In genomic region chr8:95987011-95987440, GRCm38 (mm10) we compare ENCODE assay signal across 9 mouse cellular contexts.
DNase-seq lines count a peak whose midpoint lies in the region; ATAC-seq and TF ChIP-seq lines count a peak whose summit lies in the region.
"Had no signal": no experiment of that assay in that cellular context is flagged by ENCODE, and none has a peak within 500 bp of the region (broad histone marks: within the 10 kb centered on the region; RNA-seq: fewer than 3 reads in every experiment).

No protein-coding gene starts in this region.

- TF ChIP-seq EP300 in stomach, postnatal 0 days (optimal IDR thresholded peaks at IDR 0.05) = no peak

- H3K4me3 ChIP-seq in stomach, embryonic 14.5 days (ENCODE audit: low read depth, low read length) = no peak overlapping the region
- no peak overlapping the region for H3K4me3 ChIP-seq in stomach, postnatal 0 days (ENCODE audit: low read depth, low read length)
- H3K4me3 ChIP-seq in midbrain, embryonic 11.5 days (ENCODE audit: low read depth, low read length) = peak overlapping the region; percentile 25
- H3K4me3 ChIP-seq: erythroblast, embryonic 14.5 days had no signal

- H3K36me3 ChIP-seq in stomach, embryonic 14.5 days (ENCODE audit: control insufficient read depth, insufficient read depth, low read length) = no peaks in the 10 kb centered on the region
- H3K36me3 ChIP-seq in stomach, postnatal 0 days (ENCODE audit: control insufficient read depth, insufficient read depth, low read length) = no peaks in the 10 kb centered on the region
- H3K36me3 ChIP-seq in midbrain, embryonic 11.5 days (ENCODE audit: control insufficient read depth, insufficient read depth, low read length) = no peaks in the 10 kb centered on the region

- H3K27me3 ChIP-seq in stomach, embryonic 14.5 days (ENCODE audit: control insufficient read depth, insufficient read depth, low read length) = no peaks in the 10 kb centered on the region
- no peaks in the 10 kb centered on the region for H3K27me3 ChIP-seq in stomach, postnatal 0 days (ENCODE audit: control insufficient read depth, insufficient read depth, low read length)
- no peaks in the 10 kb centered on the region; the same call in 1 of the 2 replicates for H3K27me3 ChIP-seq in midbrain, embryonic 11.5 days (ENCODE audit: control insufficient read depth, insufficient read depth, low read length)

- peak overlapping the region; percentile 23; the same call in 1 of the 2 replicates for H3K4me2 ChIP-seq in stomach, embryonic 14.5 days (replicated peaks; ENCODE audit: low read depth, low read length)
- no peak overlapping the region for H3K4me2 ChIP-seq in stomach, postnatal 0 days (replicated peaks; ENCODE audit: low read depth)
- H3K4me2 ChIP-seq in midbrain, embryonic 11.5 days = peak overlapping the region; percentile 50

- WGBS in stomach, embryonic 14.5 days = 25% methylated on average over 10 of the region's 10 CpGs
- WGBS in stomach, postnatal 0 days = 25% methylated on average over 10 of the region's 10 CpGs
- WGBS in midbrain, embryonic 11.5 days = 14% methylated on average over 10 of the region's 10 CpGs

- no peak for TF ChIP-seq CTCF in stomach, postnatal 0 days (IDR thresholded peaks at IDR 0.05; ENCODE audit: low read depth)

- H3K27ac ChIP-seq in stomach, embryonic 14.5 days (ENCODE audit: low read length) = no peak overlapping the region
- no peak overlapping the region for H3K27ac ChIP-seq in stomach, postnatal 0 days (replicated peaks)
- H3K27ac ChIP-seq in midbrain, embryonic 11.5 days (ENCODE audit: low read depth, low read length) = no peak overlapping the region

- ATAC-seq in stomach, embryonic 14.5 days (ENCODE audit: insufficient number of reproducible peaks, insufficient read depth, low FRiP score, low read depth) = no peak
- no peak for ATAC-seq in stomach, postnatal 0 days (ENCODE audit: low FRiP score, low TSS enrichment)
- ATAC-seq in midbrain, embryonic 11.5 days (ENCODE audit: low FRiP score) = peak; percentile 72

- no peak overlapping the region for H3K9ac ChIP-seq in stomach, embryonic 14.5 days (replicated peaks; ENCODE audit: low read depth, low read length)
- H3K9ac ChIP-seq in stomach, postnatal 0 days (ENCODE audit: low read length) = no peak overlapping the region
- peak overlapping the region; percentile 35; the same call in 1 of the 2 replicates for H3K9ac ChIP-seq in midbrain, embryonic 11.5 days (ENCODE audit: low read length)

- DNase-seq in cerebellum, postnatal 10 days = peak; percentile 28 to 36
- DNase-seq in cerebellum, adult 9-11 months = no peak
- DNase-seq in stomach, postnatal 0 days (ENCODE audit: low spot score) = no peak
- peak; percentile 93 for DNase-seq in midbrain, embryonic 11.5 days (ENCODE audit: low spot score, missing footprints)
- DNase-seq in testis, postnatal 10 days (ENCODE audit: low spot score) = no peak
- DNase-seq in c-Kit-positive CD71-positive TER-119-positive erythroid progenitor cells, embryonic 14.5 days (ENCODE audit: low spot score) = no peak
- DNase-seq in urinary bladder, postnatal 25 days (ENCODE audit: low spot score) = no peak

- H3K4me1 ChIP-seq in stomach, embryonic 14.5 days (ENCODE audit: control insufficient read depth, insufficient read depth, low read length) = no peaks in the 10 kb centered on the region
- H3K4me1 ChIP-seq in stomach, postnatal 0 days (replicated peaks; ENCODE audit: control insufficient read depth, insufficient read depth) = no peaks in the 10 kb centered on the region
- H3K4me1 ChIP-seq in midbrain, embryonic 11.5 days (ENCODE audit: control insufficient read depth, insufficient read depth, low read length) = 0 out of 2 replicates have a peak, but pooled peaks cover 2% of the 10 kb centered on the region

- H3K9me3 ChIP-seq in stomach, embryonic 14.5 days (ENCODE audit: control insufficient read depth, low read depth, low read length) = no peaks in the 10 kb centered on the region
- H3K9me3 ChIP-seq in stomach, postnatal 0 days (ENCODE audit: control insufficient read depth, low read length) = no peaks in the 10 kb centered on the region
- no peaks in the 10 kb centered on the region for H3K9me3 ChIP-seq in midbrain, embryonic 11.5 days (ENCODE audit: control insufficient read depth, low read length)

Comparison
In these comparisons a context has a peak if more than half of its experiments do, and no peak if none do; other contexts are left out.
1. DNase-seq: peak in cerebellum, postnatal 10 days (2 of 2) and midbrain, embryonic 11.5 days (single experiment); none in cerebellum, adult 9-11 months (single experiment), stomach, postnatal 0 days (single experiment), testis, postnatal 10 days (single experiment), c-Kit-positive CD71-positive TER-119-positive erythroid progenitor cells, embryonic 14.5 days (single experiment) and urinary bladder, postnatal 25 days (single experiment).